Mouse (Mus musculus): Measurements from ENCODE around the gene Prss37. TPM values are rescaled to one million over a fixed set of nuclear protein-coding genes. Genes with fewer than 3 reads are reported as not detected.

Prss37 gene
- polyA plus RNA-seq, 1 experiment from 2014 or later, result not detected

Other genes with a start within 250 kb of the Prss37 start
- gene Agk, start 194.3 kb downstream of the Prss37 start, polyA plus RNA-seq (2015; fragmentation: Nextera tagmentation; extraction: Ambion mirVana), result 59.8 and 60.4 TPM in 2 replicates
- gene E330009J07Rik, start 83.4 kb downstream of the Prss37 start, polyA plus RNA-seq (2015; fragmentation: Nextera tagmentation; extraction: Ambion mirVana), result 12.7 and 14.8 TPM in 2 replicates
- 0.08 and 0.15 TPM in 2 replicates for gene Wee2, start 80.4 kb downstream of the Prss37 start, polyA plus RNA-seq (2015; fragmentation: Nextera tagmentation; extraction: Ambion mirVana)
- gene Ssbp1, start 48.2 kb downstream of the Prss37 start, polyA plus RNA-seq (2015; fragmentation: Nextera tagmentation; extraction: Ambion mirVana), result 96.3 and 118 TPM in 2 replicates
- not detected in 2 replicates for gene Tas2r137, start 28.3 kb downstream of the Prss37 start, polyA plus RNA-seq (2015; fragmentation: Nextera tagmentation; extraction: Ambion mirVana)
- gene Tas2r108, start 26.0 kb downstream of the Prss37 start, polyA plus RNA-seq (2015; fragmentation: Nextera tagmentation; extraction: Ambion mirVana), result not detected in 2 replicates
- gene Olfr461, start 35.5 kb upstream of the Prss37 start, polyA plus RNA-seq (2015; fragmentation: Nextera tagmentation; extraction: Ambion mirVana), result 0.17 and 0.37 TPM in 2 replicates
- not detected in 2 replicates for gene Olfr460, start 50.0 kb upstream of the Prss37 start, polyA plus RNA-seq (2015; fragmentation: Nextera tagmentation; extraction: Ambion mirVana)
- gene Clec5a, start 66.3 kb upstream of the Prss37 start, polyA plus RNA-seq (2015; fragmentation: Nextera tagmentation; extraction: Ambion mirVana), result 0.96 and 1.3 TPM in 2 replicates
- not detected in 2 replicates for gene Tas2r138, start 93.8 kb upstream of the Prss37 start, polyA plus RNA-seq (2015; fragmentation: Nextera tagmentation; extraction: Ambion mirVana)
- gene Mgam, start 109.3 kb upstream of the Prss37 start, polyA plus RNA-seq (2015; fragmentation: Nextera tagmentation; extraction: Ambion mirVana), result 0.20 and 1.6 TPM in 2 replicates

All from neural tube, embryonic 15.5 days (tissue).